Mouse (Mus musculus) G1E-ER4 (cell line): ENCODE data around the gene Rnasek. TPM values are rescaled to one million over a fixed set of nuclear protein-coding genes. Genes with fewer than 3 reads are reported as not detected.

Source experiments
- GATA1 ChIP-seq: IDR thresholded peaks from one replicate; pipeline ENCODE4 v1.8.0; 2012; ENCODE audit warnings: low read length, inconsistent platforms
- polyA plus RNA-seq: library from polyadenylated mRNA; stranded (reverse); fragments of >175 nt; gene quantifications from 2 replicates; pipeline ENCODE4 v1.2.3, GENCODE M21; 2012

The Rnasek gene
- polyA plus RNA-seq, 1 experiment: 142 TPM

- no peak for TF ChIP-seq GATA1
Measured at GRCm38 (mm10) chr11:70211972-70212371, 27.7 kb downstream of the Rnasek start.

GRCm38 (mm10) chr11:70210681-70211080 lies 29.0 kb downstream of the Rnasek start:
- TF ChIP-seq GATA1: no peak

GRCm38 (mm10) chr11:70208778-70209388 lies 30.8 kb downstream of the Rnasek start:
- no peak for TF ChIP-seq GATA1

DNA sequence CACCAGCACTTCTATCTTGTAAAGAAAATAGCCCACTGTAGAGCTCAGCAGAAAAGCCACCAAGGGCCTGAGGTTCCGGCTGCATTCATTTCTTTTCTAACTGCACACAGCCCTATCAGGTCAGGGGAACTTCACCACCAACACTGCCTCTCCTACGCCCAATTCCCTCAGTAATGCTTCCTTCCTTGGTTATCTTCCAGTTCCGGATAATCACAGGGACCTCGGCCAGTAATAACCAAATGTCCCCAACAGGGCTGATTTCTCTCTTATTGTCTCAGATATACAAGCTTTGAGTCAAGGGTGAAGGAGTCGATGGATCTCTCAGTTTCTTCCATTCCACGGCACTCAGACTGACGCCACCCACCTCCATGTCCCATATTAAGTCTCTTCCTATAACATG lies 32.4 kb downstream of the Rnasek start:
- TF ChIP-seq GATA1: no peak

DNA sequence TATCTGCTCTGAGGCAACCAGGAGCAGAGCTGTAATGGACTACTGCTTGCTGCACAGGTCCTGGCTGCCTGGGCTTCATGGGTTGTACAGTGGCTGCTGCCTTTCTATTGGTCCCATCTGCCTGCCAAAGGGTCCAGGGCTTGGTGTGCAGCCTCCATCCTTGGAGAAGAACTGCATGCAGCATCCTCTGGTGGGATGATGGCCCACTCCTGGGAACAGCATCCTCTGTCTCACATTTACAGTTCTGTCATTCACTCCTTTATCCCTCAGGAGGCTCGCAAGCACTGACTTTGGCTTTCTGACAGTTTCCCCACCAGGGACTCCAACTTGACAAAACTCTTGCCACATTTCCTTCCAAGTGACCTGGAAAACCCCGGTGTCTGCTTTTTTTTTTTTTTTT lies 32.8 kb downstream of the Rnasek start:
- no peak for TF ChIP-seq GATA1

DNA sequence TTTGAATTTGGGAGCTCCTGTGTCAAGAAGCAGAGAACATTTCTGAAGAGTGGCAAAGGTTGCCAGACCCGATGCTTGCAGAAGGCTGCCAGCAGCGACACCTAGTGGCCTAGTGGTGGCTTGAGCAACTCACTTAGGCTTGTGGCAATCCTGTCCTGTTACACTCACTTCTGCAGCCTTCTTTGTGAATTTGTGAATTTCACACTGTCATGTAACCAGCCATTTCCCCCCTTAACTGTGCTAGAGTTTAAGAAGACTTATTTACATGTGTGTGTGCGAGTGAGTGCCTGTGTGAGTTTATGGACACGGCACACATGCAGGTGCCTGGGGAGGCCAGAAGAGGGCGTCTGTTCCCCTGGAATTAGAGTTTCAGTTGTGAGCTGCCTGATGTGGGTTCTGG lies 38.0 kb downstream of the Rnasek start:
- no peak for TF ChIP-seq GATA1

DNA sequence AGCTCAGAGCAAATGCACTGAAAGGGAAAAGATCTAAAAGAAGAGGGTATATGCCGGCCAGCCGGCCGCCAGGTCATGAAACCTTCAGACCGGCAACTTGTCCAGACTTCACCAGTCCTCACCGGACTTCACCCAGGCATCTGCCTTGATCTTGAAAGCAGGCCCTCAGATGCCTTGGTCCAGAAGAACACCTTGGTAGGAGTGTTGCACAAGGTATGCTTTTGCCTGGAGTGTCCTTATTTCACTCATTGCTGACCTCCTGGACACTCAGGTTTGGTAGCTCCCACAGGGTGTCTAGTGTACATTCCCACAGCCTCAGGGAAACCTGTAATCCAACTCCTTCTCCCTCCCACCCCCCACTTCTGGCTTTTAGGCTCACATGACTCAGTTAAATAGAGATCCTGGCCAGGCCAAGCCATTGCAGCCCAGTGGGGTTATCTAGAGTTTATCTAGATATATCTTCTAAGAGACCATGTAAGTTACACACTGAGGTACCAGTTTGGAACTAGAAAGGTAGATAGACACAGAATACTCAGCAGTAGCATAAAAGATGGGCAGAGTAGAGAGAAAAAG lies 39.5 kb downstream of the Rnasek start:
- TF ChIP-seq GATA1: no peak

- TF ChIP-seq GATA1: no peak
Measured at GRCm38 (mm10) chr11:70199107-70199506, 40.5 kb downstream of the Rnasek start.

- TF ChIP-seq GATA1: no peak
Measured at GRCm38 (mm10) chr11:70198332-70198731, 41.3 kb downstream of the Rnasek start.

- TF ChIP-seq GATA1: no peak
Measured at GRCm38 (mm10) chr11:70193354-70194285, 46.0 kb downstream of the Rnasek start.

DNA sequence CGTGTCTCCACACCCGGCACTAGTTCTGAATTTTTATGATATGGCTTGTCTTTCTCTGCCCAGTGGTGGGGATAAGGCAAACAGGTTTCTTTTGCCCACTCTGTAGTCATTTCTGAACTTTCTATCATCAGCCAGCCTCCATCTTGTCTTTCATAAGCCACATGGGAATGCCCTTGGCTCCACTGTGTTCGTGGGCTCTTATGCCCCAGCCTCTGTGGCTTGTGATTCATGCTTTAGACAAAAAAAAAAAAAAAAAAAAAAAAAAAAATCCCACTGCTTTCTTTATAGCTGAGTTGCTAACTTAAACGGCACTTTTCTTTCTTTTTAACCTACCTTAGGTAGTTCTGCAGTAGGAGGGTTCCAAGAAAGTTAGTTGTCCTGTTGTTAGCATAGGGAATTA lies 47.5 kb downstream of the Rnasek start:
- no peak for TF ChIP-seq GATA1

DNA sequence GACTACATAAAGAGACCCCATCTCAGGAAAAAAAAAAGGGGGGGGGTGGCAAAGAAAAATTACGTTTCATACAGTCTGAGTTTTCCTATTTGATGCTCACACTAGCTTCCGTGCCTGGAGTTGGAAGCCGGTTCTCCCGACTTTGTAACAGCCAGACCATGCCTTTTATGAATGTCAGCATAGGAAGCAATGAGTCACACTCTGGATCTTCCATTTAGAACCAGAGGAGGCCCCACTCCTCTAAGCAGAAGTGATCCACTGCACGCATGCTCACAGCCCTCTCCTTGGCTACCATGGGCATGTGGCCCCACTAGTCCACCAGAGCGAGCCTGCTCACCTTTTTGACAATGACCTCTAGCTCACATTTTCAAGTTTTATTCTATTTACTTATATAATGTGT lies 48.5 kb downstream of the Rnasek start:
- TF ChIP-seq GATA1: no peak

- TF ChIP-seq GATA1: no peak
Measured at GRCm38 (mm10) chr11:70189319-70190134, 50.1 kb downstream of the Rnasek start.

Other genes starting within 250 kb of the Rnasek start
- 164 and 205 TPM in 2 replicates for gene Gabarap, start 248.7 kb downstream of the Rnasek start, polyA plus RNA-seq
- 92.5 and 117 TPM in 2 replicates for gene Phf23, start 244.1 kb downstream of the Rnasek start, polyA plus RNA-seq
- 59.6 and 66.9 TPM in 2 replicates for gene Dvl2, start 239.2 kb downstream of the Rnasek start, polyA plus RNA-seq
- gene Acadvl, start 224.4 kb downstream of the Rnasek start, polyA plus RNA-seq: 19.7 and 28.8 TPM in 2 replicates
- 7.4 and 7.6 TPM in 2 replicates for gene Dlg4, start 222.9 kb downstream of the Rnasek start, polyA plus RNA-seq
- not detected in 2 replicates for gene Asgr1, start 185.8 kb downstream of the Rnasek start, polyA plus RNA-seq
- gene Asgr2, start 147.2 kb downstream of the Rnasek start, polyA plus RNA-seq: not detected in 2 replicates
- gene Mgl2, start 109.5 kb downstream of the Rnasek start, polyA plus RNA-seq: not detected in 2 replicates
- gene Clec10a, start 83.6 kb downstream of the Rnasek start, polyA plus RNA-seq: 1.5 and 4.3 TPM in 2 replicates
- gene Slc16a11, start 27.1 kb downstream of the Rnasek start, polyA plus RNA-seq: not detected in 2 replicates
- gene Slc16a13, start 18.8 kb downstream of the Rnasek start, polyA plus RNA-seq: 9.2 and 12.0 TPM in 2 replicates
- not detected in 2 replicates for gene Bcl6b, start 10.0 kb downstream of the Rnasek start, polyA plus RNA-seq
- 88.8 and 123 TPM in 2 replicates for gene 0610010K14Rik, start 1.9 kb downstream of the Rnasek start, polyA plus RNA-seq
- gene Gm21988, start within 50 bp of the Rnasek start, polyA plus RNA-seq: 3.5 and 4.8 TPM in 2 replicates
- gene Alox12, start 15.5 kb upstream of the Rnasek start, polyA plus RNA-seq: not detected in 2 replicates
- gene Alox12e, start 82.8 kb upstream of the Rnasek start, polyA plus RNA-seq: not detected in 2 replicates
- gene Alox15, start 112.2 kb upstream of the Rnasek start, polyA plus RNA-seq: not detected in 2 replicates
- gene Pelp1, start 170.2 kb upstream of the Rnasek start, polyA plus RNA-seq: 97.1 and 115 TPM in 2 replicates
- gene Arrb2, start 192.8 kb upstream of the Rnasek start, polyA plus RNA-seq: 202 and 316 TPM in 2 replicates
- gene Med11, start 212.1 kb upstream of the Rnasek start, polyA plus RNA-seq: 13.3 and 29.5 TPM in 2 replicates
- not detected in 2 replicates for gene Zmynd15, start 219.6 kb upstream of the Rnasek start, polyA plus RNA-seq
- not detected in 2 replicates for gene Cxcl16, start 220.1 kb upstream of the Rnasek start, polyA plus RNA-seq